Mouse (Mus musculus) midbrain, embryonic 13.5 days (tissue): ENCODE data around the gene Hes6. TPM values are rescaled to one million over a fixed set of nuclear protein-coding genes. Genes with fewer than 3 reads are reported as not detected.

Experiments used
- polyA plus RNA-seq: library from polyadenylated mRNA; unstranded; fragments of >200 nt; fragmentation: Nextera tagmentation; extraction: Ambion mirVana; gene quantifications from 2 replicates; pipeline ENCODE4 v1.2.1, GENCODE M21; 2015

Hes6 gene
- polyA plus RNA-seq, 1 experiment from 2014 or later: 357 TPM

Other genes starting within 250 kb of the Hes6 start
- gene Ramp1, start 234.2 kb downstream of the Hes6 start, polyA plus RNA-seq: 1.1 and 1.2 TPM in 2 replicates
- 70.5 and 72.8 TPM in 2 replicates for gene Ube2f, start 163.7 kb downstream of the Hes6 start, polyA plus RNA-seq
- 11.6 and 12.4 TPM in 2 replicates for gene Scly, start 115.7 kb downstream of the Hes6 start, polyA plus RNA-seq
- 0.15 and 0.21 TPM in 2 replicates for gene Espnl, start 92.0 kb downstream of the Hes6 start, polyA plus RNA-seq
- 0.07 TPM in 1 of 2 replicates, not detected in the other for gene Klhl30, start 63.0 kb downstream of the Hes6 start, polyA plus RNA-seq
- 0.24 and 0.55 TPM in 2 replicates for gene Erfe, start 47.6 kb downstream of the Hes6 start, polyA plus RNA-seq
- 148 and 155 TPM in 2 replicates for gene Ilkap, start 15.2 kb downstream of the Hes6 start, polyA plus RNA-seq
- gene Per2, start 45.3 kb upstream of the Hes6 start, polyA plus RNA-seq: 4.4 and 4.7 TPM in 2 replicates
- gene Traf3ip1, start 80.6 kb upstream of the Hes6 start, polyA plus RNA-seq: 10.8 and 11.3 TPM in 2 replicates
- 10.9 TPM in 2 replicates for gene Asb1, start 126.5 kb upstream of the Hes6 start, polyA plus RNA-seq